Mouse (Mus musculus) olfactory bulb, adult 2 months (tissue): Measurements from ENCODE around the gene Tmem214.

ENCODE experiments used
- CTCF ChIP-seq: fragments of 200-500 bp; IDR thresholded peaks from 2 replicates; pipeline ENCODE4 v1.5.1; 2012; ENCODE audit warnings: low read depth, mild to moderate bottlenecking, low read length, moderate library complexity; ENCODE audit not compliant: insufficient read depth
- POLR2A ChIP-seq: fragments of 200-500 bp; IDR thresholded peaks from 2 replicates; pipeline ENCODE4 v1.6.1; 2012; ENCODE audit warnings: mild to moderate bottlenecking, low read depth, low read length, moderate library complexity; ENCODE audit not compliant: insufficient read depth

GRCm38 (mm10) chr5:30890375-30890774, 22.6 kb downstream of the Tmem214 start:
- TF ChIP-seq POLR2A, result no peak
- TF ChIP-seq CTCF, result no peak
